Comparison of ENCODE assay signal across 9 mouse cellular contexts in genomic region chr2:106695734-106696022, GRCm38 (mm10). TPM values are rescaled to one million over a fixed set of nuclear protein-coding genes. Genes with fewer than 3 reads are reported as not detected.
DNase-seq lines count a peak whose midpoint lies in the region; ATAC-seq lines count a peak whose summit lies in the region.
"Had no signal": no experiment of that assay in that cellular context is flagged by ENCODE, and none has a peak within 500 bp of the region (broad histone marks: within the 10 kb centered on the region; RNA-seq: fewer than 3 reads in every experiment).

No protein-coding gene starts in this region.

- H3K27ac ChIP-seq in limb, embryonic 15.5 days: peak overlapping the region; percentile 95; the same call in 1 of the 2 replicates

- peak; percentile 5 for DNase-seq in thymus, postnatal 4 days
- no peak for DNase-seq in thymus, postnatal 14 days
- DNase-seq in layer of hippocampus, adult 9-10 months (ENCODE audit: low spot score): no peak
- DNase-seq in spleen, postnatal 14 days (ENCODE audit: low spot score in 2 of 2): no peak
- no peak for DNase-seq in layer of hippocampus, adult 8-10 months (ENCODE audit: low spot score in 2 of 2)

- WGBS in limb, embryonic 15.5 days: 3% methylated on average over 13 of the region's 13 CpGs

- 0 out of 2 replicates have a peak overlapping the region, but pooled peaks have one; percentile 14 for H3K9ac ChIP-seq in limb, embryonic 15.5 days

- peaks cover 63% of the 10 kb centered on the region for H3K27me3 ChIP-seq in erythroblast, embryonic 14.5 days (ENCODE audit: control insufficient read depth)
- H3K27me3 ChIP-seq in limb, embryonic 15.5 days: no peaks in the 10 kb centered on the region
- H3K27me3 ChIP-seq: CH12.LX had no signal

- H3K9me3 ChIP-seq in erythroblast, embryonic 14.5 days (ENCODE audit: control insufficient read depth, low read length): no peaks in the 10 kb centered on the region
- no peaks in the 10 kb centered on the region for H3K9me3 ChIP-seq in limb, embryonic 15.5 days

- peaks cover 4% of the 10 kb centered on the region; the same call in 1 of the 2 replicates for H3K4me1 ChIP-seq in erythroblast, embryonic 14.5 days (ENCODE audit: control insufficient read depth)
- peaks cover 25% of the 10 kb centered on the region for H3K4me1 ChIP-seq in limb, embryonic 15.5 days

- H3K36me3 ChIP-seq in erythroblast, embryonic 14.5 days (ENCODE audit: control insufficient read depth): no peaks in the 10 kb centered on the region
- H3K36me3 ChIP-seq in limb, embryonic 15.5 days: peaks cover 10% of the 10 kb centered on the region; the same call in 1 of the 2 replicates

- H3K4me3 ChIP-seq in erythroblast, embryonic 14.5 days (replicated peaks): peak overlapping the region; percentile 7
- H3K4me3 ChIP-seq in limb, embryonic 15.5 days: peak overlapping the region; percentile 85

- peak overlapping the region; percentile 94 for H3K4me2 ChIP-seq in limb, embryonic 15.5 days

- ATAC-seq in erythroblast, adult 5-6 weeks (replicated peaks; ENCODE audit: low FRiP score, poor library complexity, severe bottlenecking): no peak
- no peak for ATAC-seq in limb, embryonic 15.5 days (ENCODE audit: insufficient number of reproducible peaks, low FRiP score, low TSS enrichment, low read depth)

RNA-seq across cellular contexts. Expression of gene Mpped2, which starts 2.6 kb away (rescaled TPM):
- polyA plus RNA-seq in erythroblast, embryonic 14.5 days (2012): not detected in 2 replicates
- total RNA-seq in erythroblast, adult 5-6 weeks (2015; ENCODE audit: low replicate concordance): not detected in 2 replicates
- not detected in 2 replicates for total RNA-seq in erythroblast, adult 5-6 weeks (2017; ENCODE audit: low replicate concordance)
- 55.5 and 67.3 TPM in 2 replicates for polyA plus RNA-seq in limb, embryonic 15.5 days (2015; fragmentation: Nextera tagmentation; extraction: Ambion mirVana)
- total RNA-seq in layer of hippocampus, adult 8-10 months (2022): 10 to 100 TPM; 31.3 to 42.6 (median 36.7) TPM
- total RNA-seq: CH12.LX had no signal

Comparison
In these comparisons a context has a peak if more than half of its experiments do, and no peak if none do; other contexts are left out.
1. RNA of gene Mpped2, which starts 2.6 kb away (total RNA-seq): 31.3 to 42.6 TPM in layer of hippocampus, adult 8-10 months; not detected in erythroblast, adult 5-6 weeks; every median in the first group is over 10 times any median in the second.